Mouse (Mus musculus): ENCODE results near the gene Olfr601. TPM values are rescaled to one million over a fixed set of nuclear protein-coding genes. Genes with fewer than 3 reads are reported as not detected.
"Not testable (repeated sequence)": the region's sequence is repeated elsewhere in the genome, so short reads cannot be mapped to it uniquely, and the experiment has no call there.

The Olfr601 gene
- polyA plus RNA-seq (2015; fragmentation: Nextera tagmentation; extraction: Ambion mirVana), result not detected in 2 replicates

DNA sequence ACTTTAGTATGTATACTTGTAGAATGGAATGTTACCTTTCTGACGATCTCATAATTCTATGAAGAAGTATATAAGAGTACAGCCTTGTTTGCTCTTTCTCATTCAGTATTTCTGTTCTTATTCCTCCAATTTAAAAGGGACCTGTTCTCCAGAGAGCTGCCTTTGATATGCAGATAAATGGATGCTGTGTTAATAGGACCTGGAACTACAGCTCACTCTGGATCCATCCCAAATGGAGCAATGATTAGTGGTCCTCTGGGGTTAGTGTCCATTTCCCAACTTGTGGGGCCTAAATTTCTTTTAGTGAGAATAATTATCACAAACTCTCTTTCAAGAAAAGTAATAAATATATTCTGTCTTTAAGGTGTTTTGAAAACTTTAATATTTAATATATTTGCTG is at the start of gene Olfr601:
TSS of gene Olfr601 (minus strand) at position 101 of the 400 bp plus-strand sequence.
- Histone ChIP-seq H3K27me3 (ENCODE audit: insufficient read depth, low read length) (no peaks in the 10 kb centered on the region), H3K4me1 (replicated peaks; ENCODE audit: insufficient read depth, low read length) (no peaks in the 10 kb centered on the region), H3K9me3 (replicated peaks; ENCODE audit: low read length) (no peaks in the 10 kb centered on the region), H3K36me3 (ENCODE audit: insufficient read depth, low read length) (no peaks in the 10 kb centered on the region), H3K9ac (ENCODE audit: low read depth, low read length) (no peak within 1 kb of the TSS), H3K4me3 (replicated peaks; ENCODE audit: low read depth, low read length) (no peak within 1 kb of the TSS), H3K27ac (no peak within 1 kb of the TSS), H3K4me2 (ENCODE audit: low read length) (no peak within 1 kb of the TSS)
- DNase-seq (ENCODE audit: low spot score), result no peak
- WGBS, result 90% methylated on average over 1 of the region's 1 CpGs
- no peak for TF ChIP-seq CTCF (IDR thresholded peaks at IDR 0.05; ENCODE audit: low read depth)
- no peak for ATAC-seq (replicated peaks; ENCODE audit: low FRiP score, low read depth)

DNA sequence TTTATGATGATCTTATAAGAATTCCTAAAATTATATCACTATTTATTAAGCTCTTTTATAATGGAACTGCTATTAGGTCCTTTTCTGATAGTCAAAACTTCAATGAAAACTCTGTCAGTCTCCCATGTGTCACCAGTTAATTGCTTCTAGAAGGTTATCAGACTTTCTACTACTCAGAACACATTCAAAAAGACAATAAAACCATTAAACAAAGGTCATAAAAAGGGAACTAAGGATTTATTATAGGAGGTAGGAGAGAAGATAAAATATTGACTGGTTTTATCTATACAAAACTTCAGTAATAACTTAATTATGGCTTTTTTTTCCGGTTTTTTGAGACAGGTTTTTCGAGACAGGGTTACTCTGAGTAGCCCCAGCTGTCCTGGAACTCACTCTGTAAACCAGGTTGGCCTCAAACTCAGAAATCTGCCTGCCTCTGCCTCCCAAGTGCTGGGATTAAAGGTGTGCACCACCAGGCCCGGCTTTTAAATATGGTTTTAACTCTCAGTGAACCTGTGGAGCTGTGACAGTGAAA is 44.1 kb upstream of the Olfr601 start:
- H3K27ac ChIP-seq; DNase-seq (ENCODE audit: low spot score); H3K4me2 ChIP-seq (ENCODE audit: low read length); H3K4me1 ChIP-seq (replicated peaks; ENCODE audit: insufficient read depth, low read length); H3K9ac ChIP-seq (ENCODE audit: low read depth, low read length); ATAC-seq (replicated peaks; ENCODE audit: low FRiP score, low read depth); H3K27me3 ChIP-seq (ENCODE audit: insufficient read depth, low read length); H3K36me3 ChIP-seq (ENCODE audit: insufficient read depth, low read length); H3K9me3 ChIP-seq (replicated peaks; ENCODE audit: low read length); H3K4me3 ChIP-seq (replicated peaks; ENCODE audit: low read depth, low read length): not testable (repeated sequence)
- WGBS, result 64% methylated on average over 3 of the region's 3 CpGs

DNA sequence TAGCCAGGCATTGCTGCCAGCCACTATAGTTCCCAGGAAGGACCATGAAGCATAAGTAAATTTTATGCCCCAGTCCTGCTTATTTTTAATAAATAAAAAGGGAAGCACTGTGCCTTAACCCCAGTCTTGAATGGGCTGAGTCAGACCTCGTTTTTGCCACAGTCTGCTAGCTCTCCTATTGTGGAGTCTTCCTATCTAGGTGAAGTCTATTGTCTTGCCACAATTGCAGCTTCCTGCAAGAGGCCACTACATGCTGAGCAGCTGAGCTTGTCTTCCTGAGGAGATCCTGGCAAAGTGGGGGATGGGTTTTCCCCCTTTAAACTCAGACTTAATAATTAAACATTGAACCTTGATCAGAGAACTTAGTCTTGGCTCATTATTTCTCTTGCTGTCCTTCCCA is 36.5 kb upstream of the Olfr601 start:
- H3K4me2 ChIP-seq (ENCODE audit: low read length), result no peak overlapping the region
- H3K27me3 ChIP-seq (ENCODE audit: insufficient read depth, low read length), result no peaks in the 10 kb centered on the region
- ATAC-seq (replicated peaks; ENCODE audit: low FRiP score, low read depth) (no peak), DNase-seq (ENCODE audit: low spot score) (no peak)
- no peaks in the 10 kb centered on the region for H3K36me3 ChIP-seq (ENCODE audit: insufficient read depth, low read length)
- H3K27ac ChIP-seq, result no peak overlapping the region
- no peak overlapping the region for H3K9ac ChIP-seq (ENCODE audit: low read depth, low read length)
- no peaks in the 10 kb centered on the region for H3K4me1 ChIP-seq (replicated peaks; ENCODE audit: insufficient read depth, low read length)
- no peaks in the 10 kb centered on the region for H3K9me3 ChIP-seq (replicated peaks; ENCODE audit: low read length)
- 9% methylated on average over 1 of the region's 1 CpGs for WGBS
- TF ChIP-seq CTCF (IDR thresholded peaks at IDR 0.05; ENCODE audit: low read depth), result no peak
- H3K4me3 ChIP-seq (replicated peaks; ENCODE audit: low read depth, low read length), result no peak overlapping the region

DNA sequence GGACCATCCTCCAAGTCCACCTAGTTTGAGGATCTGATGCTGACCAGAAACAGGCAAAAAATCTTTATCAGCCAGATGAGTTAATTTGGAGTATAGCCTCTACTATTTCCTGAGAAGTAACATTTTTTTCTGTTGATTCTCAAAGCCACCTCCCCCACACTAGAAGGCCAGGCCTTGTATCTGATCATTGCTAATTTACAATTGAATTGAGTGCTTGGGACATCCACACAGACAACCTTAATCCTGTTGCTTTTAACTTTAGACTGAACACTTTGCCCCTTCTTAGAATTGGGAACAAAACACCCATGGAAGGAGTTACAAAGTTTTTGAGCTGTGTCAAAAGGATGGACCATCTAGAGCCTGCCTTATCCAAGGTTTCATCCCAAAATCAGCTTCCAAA is 35.3 kb upstream of the Olfr601 start:
- H3K36me3 ChIP-seq (ENCODE audit: insufficient read depth, low read length), result no peaks in the 10 kb centered on the region
- H3K9ac ChIP-seq (ENCODE audit: low read depth, low read length), result no peak overlapping the region
- TF ChIP-seq CTCF (IDR thresholded peaks at IDR 0.05; ENCODE audit: low read depth), result no peak

DNA sequence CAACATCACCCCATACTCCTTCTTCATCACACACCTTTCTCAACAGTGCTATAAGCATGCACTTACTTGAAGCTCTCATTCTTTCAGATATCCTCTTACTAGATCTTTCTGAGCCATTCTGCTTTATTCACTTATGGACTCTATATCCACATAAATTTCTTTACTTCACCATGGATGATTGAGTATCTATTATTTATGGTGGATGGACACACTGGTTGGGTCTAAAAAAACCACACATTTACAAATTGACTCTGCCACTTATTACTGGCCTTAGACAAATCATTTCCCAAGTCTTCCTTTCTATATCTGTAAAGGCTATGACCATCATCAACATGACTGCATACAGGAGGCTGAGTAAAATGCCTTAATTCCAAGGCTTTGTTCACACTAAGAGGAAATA is 23.6 kb upstream of the Olfr601 start, which contains the start of gene Olfr603:
TSS of gene Olfr603 (minus strand) at position 101 of the 400 bp plus-strand sequence.
- no peak within 1 kb of the TSS for H3K9ac ChIP-seq (ENCODE audit: low read depth, low read length)
- no peaks in the 10 kb centered on the region for H3K27me3 ChIP-seq (ENCODE audit: insufficient read depth, low read length)
- no peak within 1 kb of the TSS for H3K4me3 ChIP-seq (replicated peaks; ENCODE audit: low read depth, low read length)
- no peaks in the 10 kb centered on the region for H3K4me1 ChIP-seq (replicated peaks; ENCODE audit: insufficient read depth, low read length)
- no peak within 1 kb of the TSS for H3K27ac ChIP-seq
- ATAC-seq (replicated peaks; ENCODE audit: low FRiP score, low read depth) (no peak), DNase-seq (ENCODE audit: low spot score) (no peak)
- no peak for TF ChIP-seq CTCF (IDR thresholded peaks at IDR 0.05; ENCODE audit: low read depth)
- no peaks in the 10 kb centered on the region for H3K9me3 ChIP-seq (replicated peaks; ENCODE audit: low read length)
- no peak within 1 kb of the TSS for H3K4me2 ChIP-seq (ENCODE audit: low read length)
- no peaks in the 10 kb centered on the region for H3K36me3 ChIP-seq (ENCODE audit: insufficient read depth, low read length)

More for the DNA sequence above, 35.3 kb upstream of the Olfr601 start:
- no peak overlapping the region for H3K27ac ChIP-seq
- no peaks in the 10 kb centered on the region for H3K9me3 ChIP-seq (replicated peaks; ENCODE audit: low read length)
- H3K27me3 ChIP-seq (ENCODE audit: insufficient read depth, low read length), result no peaks in the 10 kb centered on the region
- no peak overlapping the region for H3K4me2 ChIP-seq (ENCODE audit: low read length)
- ATAC-seq (replicated peaks; ENCODE audit: low FRiP score, low read depth) (no peak), DNase-seq (ENCODE audit: low spot score) (no peak)
- H3K4me1 ChIP-seq (replicated peaks; ENCODE audit: insufficient read depth, low read length), result no peaks in the 10 kb centered on the region
- H3K4me3 ChIP-seq (replicated peaks; ENCODE audit: low read depth, low read length), result no peak overlapping the region

DNA sequence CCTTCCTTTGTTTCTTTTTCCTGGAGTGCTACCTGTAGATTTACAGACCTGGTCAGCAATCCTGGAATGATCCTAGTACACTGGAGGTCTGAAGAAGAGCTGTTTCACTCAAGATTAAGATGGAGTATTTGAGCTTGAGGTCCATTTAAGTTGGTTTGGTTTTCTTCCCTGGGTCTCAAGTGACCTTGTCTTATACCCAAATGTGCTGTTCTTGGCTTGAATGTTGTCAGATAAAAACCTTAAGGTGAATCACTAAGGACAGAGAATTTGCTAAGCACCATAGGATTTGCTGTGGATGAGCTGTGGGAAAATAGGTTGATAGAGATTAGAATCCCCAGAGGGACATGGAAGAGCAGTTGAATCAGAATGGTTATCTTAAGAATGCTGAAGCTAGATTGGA is 12.9 kb downstream of the Olfr601 start, which contains the start of gene Olfr600:
TSS of gene Olfr600 (minus strand) at position 101 of the 400 bp plus-strand sequence.
- Histone ChIP-seq H3K4me1 (replicated peaks; ENCODE audit: insufficient read depth, low read length) (no peaks in the 10 kb centered on the region), H3K27me3 (ENCODE audit: insufficient read depth, low read length) (no peaks in the 10 kb centered on the region), H3K36me3 (ENCODE audit: insufficient read depth, low read length) (no peaks in the 10 kb centered on the region), H3K9me3 (replicated peaks; ENCODE audit: low read length) (no peaks in the 10 kb centered on the region; the same call in 1 of the 2 replicates), H3K9ac (ENCODE audit: low read depth, low read length) (no peak within 1 kb of the TSS), H3K4me3 (replicated peaks; ENCODE audit: low read depth, low read length) (no peak within 1 kb of the TSS), H3K4me2 (ENCODE audit: low read length) (no peak within 1 kb of the TSS), H3K27ac (no peak within 1 kb of the TSS)
- DNase-seq (ENCODE audit: low spot score) (no peak), ATAC-seq (replicated peaks; ENCODE audit: low FRiP score, low read depth) (no peak)
- no peak for TF ChIP-seq CTCF (IDR thresholded peaks at IDR 0.05; ENCODE audit: low read depth)

DNA sequence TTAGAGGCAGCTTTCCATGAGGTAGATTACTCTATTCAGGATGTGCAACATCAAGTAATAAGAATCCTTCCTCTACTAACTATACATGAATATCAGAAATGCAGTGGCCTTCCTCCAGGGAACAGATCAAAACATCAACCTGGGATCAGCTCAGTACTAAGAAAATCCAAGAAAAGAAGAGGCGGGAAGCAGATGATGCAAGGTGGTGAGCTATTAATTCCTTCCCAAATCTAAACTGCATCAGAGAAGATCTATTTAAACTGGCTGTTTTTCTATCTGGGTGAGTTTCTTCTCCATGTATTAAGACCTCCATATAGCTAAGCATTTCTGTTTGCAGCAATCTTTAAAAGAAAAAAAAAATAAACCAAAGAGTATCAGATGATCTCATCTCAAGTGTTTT is 26.8 kb downstream of the Olfr601 start, which contains the start of gene Olfr599:
TSS of gene Olfr599 (plus strand) at position 301 of the 400 bp plus-strand sequence.
- ATAC-seq (replicated peaks; ENCODE audit: low FRiP score, low read depth), result no peak
- Histone ChIP-seq H3K36me3 (ENCODE audit: insufficient read depth, low read length) (no peaks in the 10 kb centered on the region), H3K4me1 (replicated peaks; ENCODE audit: insufficient read depth, low read length) (no peaks in the 10 kb centered on the region), H3K4me2 (ENCODE audit: low read length) (no peak within 1 kb of the TSS), H3K4me3 (replicated peaks; ENCODE audit: low read depth, low read length) (no peak within 1 kb of the TSS), H3K9ac (ENCODE audit: low read depth, low read length) (no peak within 1 kb of the TSS), H3K27ac (no peak within 1 kb of the TSS), H3K27me3 (ENCODE audit: insufficient read depth, low read length) (no peaks in the 10 kb centered on the region), H3K9me3 (replicated peaks; ENCODE audit: low read length) (no peaks in the 10 kb centered on the region)
- WGBS, result 78% methylated on average over 1 of the region's 1 CpGs
- TF ChIP-seq CTCF (IDR thresholded peaks at IDR 0.05; ENCODE audit: low read depth), result no peak
- DNase-seq (ENCODE audit: low spot score), result no peak

Measured in kidney, postnatal 0 days (tissue).